Mouse (Mus musculus) bone marrow, adult 2 months (tissue): ENCODE measurements around the gene Spata5.

Source experiments
- CTCF ChIP-seq: fragments of 200-500 bp; IDR thresholded peaks from 2 replicates; pipeline ENCODE4 v1.5.1; 2011; ENCODE audit warnings: low read length, control low read depth; ENCODE audit not compliant: control insufficient read depth, insufficient read depth
- POLR2A ChIP-seq: fragments of 200-500 bp; IDR thresholded peaks from 2 replicates; pipeline ENCODE4 v1.6.1; 2011; ENCODE audit warnings: low read depth, mild to moderate bottlenecking, control low read depth, low read length, borderline replicate concordance; ENCODE audit not compliant: control insufficient read depth

GRCm38 (mm10) chr3:37370407-37370806 is 49.3 kb upstream of the Spata5 start:
- TF ChIP-seq CTCF (no peak), POLR2A (no peak)
